Mouse (Mus musculus): ENCODE results near the gene Ephx4.

GRCm38 (mm10) chr5:107415098-107415497 lies 12.6 kb downstream of the Ephx4 start:
- TF ChIP-seq POLR2A (IDR thresholded peaks at IDR 0.05; ENCODE audit: insufficient read depth, low read depth, low read length) (no peak), EP300 (IDR thresholded peaks at IDR 0.05; ENCODE audit: insufficient read depth, low read depth, low read length) (no peak), CTCF (IDR thresholded peaks at IDR 0.05) (no peak)

All from heart, adult 2 months (tissue).